ENCODE assay signal across 19 mouse cellular contexts in genomic region chr4:125450602-125451321, GRCm38 (mm10). TPM values are rescaled to one million over a fixed set of nuclear protein-coding genes. Genes with fewer than 3 reads are reported as not detected.
A peak's percentile ranks its signal among the peaks of the same experiment; 100 is the strongest.
DNase-seq lines count a peak whose midpoint lies in the region; ATAC-seq lines count a peak whose summit lies in the region.
"Had no signal": no experiment of that assay in that cellular context is flagged by ENCODE, and none has a peak within 500 bp of the region (broad histone marks: within the 10 kb centered on the region; RNA-seq: fewer than 3 reads in every experiment).

No protein-coding gene starts in this region.

- no peak overlapping the region for H3K4me3 ChIP-seq in forebrain, embryonic 14.5 days (ENCODE audit: low read depth, low read length)
- H3K4me3 ChIP-seq in forebrain, embryonic 11.5 days (ENCODE audit: low read depth, low read length), result no peak overlapping the region
- no peak overlapping the region for H3K4me3 ChIP-seq in neural tube, embryonic 12.5 days
- H3K4me3 ChIP-seq in kidney, embryonic 14.5 days (ENCODE audit: low read length), result no peak overlapping the region
- no peak overlapping the region for H3K4me3 ChIP-seq in kidney, embryonic 16.5 days (ENCODE audit: low read length)
- H3K4me3 ChIP-seq: forebrain, embryonic 10.5 days; limb, embryonic 12.5 days had no signal

- H3K4me1 ChIP-seq in forebrain, embryonic 14.5 days (ENCODE audit: control insufficient read depth, insufficient read depth, low read length), result peaks cover 8% of the 10 kb centered on the region; the same call in 1 of the 2 replicates
- no peaks in the 10 kb centered on the region; the same call in 1 of the 2 replicates for H3K4me1 ChIP-seq in forebrain, embryonic 11.5 days (replicated peaks; ENCODE audit: control insufficient read depth, insufficient read depth, low read length)
- peaks cover 14% of the 10 kb centered on the region; the same call in 1 of the 2 replicates for H3K4me1 ChIP-seq in neural tube, embryonic 12.5 days
- H3K4me1 ChIP-seq in kidney, embryonic 14.5 days (ENCODE audit: control insufficient read depth, insufficient read depth, low read length), result no peaks in the 10 kb centered on the region
- no peaks in the 10 kb centered on the region for H3K4me1 ChIP-seq in kidney, embryonic 16.5 days (ENCODE audit: insufficient read depth, low read length)
- H3K4me1 ChIP-seq: limb, embryonic 12.5 days had no signal

- H3K9ac ChIP-seq in forebrain, embryonic 14.5 days (ENCODE audit: low read length), result no peak overlapping the region
- no peak overlapping the region for H3K9ac ChIP-seq in forebrain, embryonic 11.5 days (ENCODE audit: low read length)
- no peak overlapping the region for H3K9ac ChIP-seq in neural tube, embryonic 12.5 days
- no peak overlapping the region for H3K9ac ChIP-seq in kidney, embryonic 14.5 days (ENCODE audit: low read depth, low read length)
- H3K9ac ChIP-seq in kidney, embryonic 16.5 days (replicated peaks; ENCODE audit: low read length), result no peak overlapping the region
- H3K9ac ChIP-seq: limb, embryonic 12.5 days; liver, embryonic 14.5 days had no signal

- H3K4me2 ChIP-seq in forebrain, embryonic 14.5 days (ENCODE audit: low read length), result no peak overlapping the region
- H3K4me2 ChIP-seq in forebrain, embryonic 11.5 days (ENCODE audit: low read depth, low read length, severe bottlenecking), result no peak overlapping the region
- no peak overlapping the region for H3K4me2 ChIP-seq in neural tube, embryonic 12.5 days (replicated peaks)
- no peak overlapping the region for H3K4me2 ChIP-seq in kidney, embryonic 14.5 days (replicated peaks; ENCODE audit: low read depth, low read length)
- H3K4me2 ChIP-seq in kidney, embryonic 16.5 days (replicated peaks; ENCODE audit: low read depth, low read length), result no peak overlapping the region
- H3K4me2 ChIP-seq: limb, embryonic 12.5 days had no signal

- no peaks in the 10 kb centered on the region for H3K36me3 ChIP-seq in forebrain, embryonic 14.5 days (ENCODE audit: control insufficient read depth, insufficient read depth, low read length)
- no peaks in the 10 kb centered on the region for H3K36me3 ChIP-seq in forebrain, embryonic 11.5 days (ENCODE audit: control insufficient read depth, insufficient read depth, low read length)
- no peaks in the 10 kb centered on the region for H3K36me3 ChIP-seq in neural tube, embryonic 12.5 days
- H3K36me3 ChIP-seq in kidney, embryonic 14.5 days (ENCODE audit: control insufficient read depth, insufficient read depth, low read length), result no peaks in the 10 kb centered on the region
- H3K36me3 ChIP-seq in kidney, embryonic 16.5 days (ENCODE audit: insufficient read depth, low read length), result no peaks in the 10 kb centered on the region
- H3K36me3 ChIP-seq: forebrain, embryonic 10.5 days; limb, embryonic 12.5 days had no signal

- H3K27me3 ChIP-seq in forebrain, embryonic 14.5 days (replicated peaks; ENCODE audit: control insufficient read depth, insufficient read depth, low read length), result peaks cover 4% of the 10 kb centered on the region; the same call in 1 of the 2 replicates
- no peaks in the 10 kb centered on the region for H3K27me3 ChIP-seq in forebrain, embryonic 11.5 days (ENCODE audit: control insufficient read depth, insufficient read depth, low read length)
- H3K27me3 ChIP-seq in neural tube, embryonic 12.5 days (replicated peaks), result no peaks in the 10 kb centered on the region
- H3K27me3 ChIP-seq in kidney, embryonic 14.5 days (ENCODE audit: control insufficient read depth, insufficient read depth, low read length), result no peaks in the 10 kb centered on the region; the same call in 1 of the 2 replicates
- no peaks in the 10 kb centered on the region for H3K27me3 ChIP-seq in kidney, embryonic 16.5 days (ENCODE audit: insufficient read depth, low read length)

- peak overlapping the region; percentile 17; the same call in 1 of the 2 replicates for H3K27ac ChIP-seq in forebrain, embryonic 14.5 days (ENCODE audit: low read depth, low read length)
- no peak overlapping the region for H3K27ac ChIP-seq in forebrain, embryonic 11.5 days (ENCODE audit: low read depth, low read length)
- no peak overlapping the region for H3K27ac ChIP-seq in neural tube, embryonic 12.5 days
- no peak overlapping the region for H3K27ac ChIP-seq in kidney, embryonic 14.5 days (ENCODE audit: low read depth, low read length)
- H3K27ac ChIP-seq in kidney, embryonic 16.5 days (ENCODE audit: low read length), result no peak overlapping the region
- H3K27ac ChIP-seq: forebrain, embryonic 10.5 days; limb, embryonic 12.5 days; liver, embryonic 14.5 days had no signal

- ATAC-seq in forebrain, embryonic 14.5 days, result no peak
- ATAC-seq in forebrain, embryonic 11.5 days (replicated peaks; ENCODE audit: low FRiP score), result no peak
- ATAC-seq in neural tube, embryonic 12.5 days (ENCODE audit: low FRiP score, low read depth), result peak; percentile 41; the same call in 1 of the 2 replicates
- ATAC-seq in kidney, embryonic 14.5 days (ENCODE audit: low FRiP score, low TSS enrichment), result no peak
- ATAC-seq in megakaryocyte, adult 5-6 weeks (ENCODE audit: poor library complexity, severe bottlenecking), result no peak
- no peak for ATAC-seq in kidney, embryonic 16.5 days (ENCODE audit: low FRiP score, low TSS enrichment)
- ATAC-seq: activated CD4-positive, CD25-positive, alpha-beta regulatory T cell, adult 4 months; lung, postnatal 0 days had no signal

- DNase-seq in forebrain, embryonic 14.5 days (ENCODE audit: low spot score), result peak; percentile 35
- no peak for DNase-seq in forebrain, embryonic 11.5 days (ENCODE audit: low spot score)
- peak; percentile 11 for DNase-seq in embryo, embryonic 9.5 days (ENCODE audit: extremely low spot score)
- DNase-seq in mesoderm, embryonic 11.5 days (ENCODE audit: low read depth, low spot score), result peak; percentile 78
- DNase-seq: adrenal gland, postnatal 36 days; gastrocnemius, postnatal 25 days; heart, postnatal 4 days; kidney, adult 11 months; kidney, postnatal 4 days; layer of hippocampus, postnatal 36 days had no signal

- 62% methylated on average over 7 of the region's 7 CpGs for WGBS in forebrain, embryonic 14.5 days
- WGBS in forebrain, embryonic 11.5 days, result 61% methylated on average over 7 of the region's 7 CpGs
- WGBS in neural tube, embryonic 12.5 days, result 51% methylated on average over 7 of the region's 7 CpGs
- WGBS in kidney, embryonic 14.5 days, result 66% methylated on average over 7 of the region's 7 CpGs
- WGBS in kidney, embryonic 16.5 days, result 66% methylated on average over 7 of the region's 7 CpGs

- no peaks in the 10 kb centered on the region for H3K9me3 ChIP-seq in forebrain, embryonic 14.5 days (replicated peaks; ENCODE audit: control insufficient read depth, low read length)
- H3K9me3 ChIP-seq in forebrain, embryonic 11.5 days (ENCODE audit: control insufficient read depth, low read length), result no peaks in the 10 kb centered on the region
- H3K9me3 ChIP-seq in neural tube, embryonic 12.5 days, result no peaks in the 10 kb centered on the region
- no peaks in the 10 kb centered on the region for H3K9me3 ChIP-seq in kidney, embryonic 14.5 days (ENCODE audit: control insufficient read depth, low read length)
- no peaks in the 10 kb centered on the region for H3K9me3 ChIP-seq in kidney, embryonic 16.5 days (ENCODE audit: low read length)
- H3K9me3 ChIP-seq: forebrain, embryonic 10.5 days; limb, embryonic 12.5 days had no signal

RNA-seq across cellular contexts. Expression of gene Grik3, which starts 39.7 kb away (rescaled TPM):
- 4.3 and 5.7 TPM in 2 replicates for polyA plus RNA-seq in forebrain, embryonic 14.5 days (2014; fragmentation: Nextera tagmentation; extraction: Ambion mirVana)
- 2.0 and 2.7 TPM in 2 replicates for polyA plus RNA-seq in forebrain, embryonic 11.5 days (2014; fragmentation: Nextera tagmentation; extraction: Ambion mirVana)
- polyA plus RNA-seq in neural tube, embryonic 12.5 days (2016; fragmentation: Nextera tagmentation; extraction: Ambion mirVana), result 3.3 and 3.5 TPM in 2 replicates
- polyA plus RNA-seq in kidney, embryonic 14.5 days (2014; fragmentation: Nextera tagmentation; extraction: Ambion mirVana), result 0.01 and 0.14 TPM in 2 replicates
- total RNA-seq in megakaryocyte, adult 5-6 weeks (2015), result not detected in 2 replicates
- total RNA-seq in megakaryocyte, adult 5-6 weeks (2017), result not detected in 2 replicates
- polyA plus RNA-seq in kidney, embryonic 16.5 days (2015; fragmentation: Nextera tagmentation; extraction: Ambion mirVana), result 0.11 and 0.12 TPM in 2 replicates
- polyA plus RNA-seq: activated CD4-positive, CD25-positive, alpha-beta regulatory T cell, adult 4 months; limb, embryonic 12.5 days; lung, postnatal 0 days had no signal
